ENCODE assay signal across 9 mouse cellular contexts in genomic region chr12:58924025-58924424, GRCm38 (mm10).
DNase-seq lines count a peak whose midpoint lies in the region; ATAC-seq and TF ChIP-seq lines count a peak whose summit lies in the region.
"Had no signal": no experiment of that assay in that cellular context is flagged by ENCODE, and none has a peak within 500 bp of the region (broad histone marks: within the 10 kb centered on the region; RNA-seq: fewer than 3 reads in every experiment).

No protein-coding gene starts in this region.

- DNase-seq in heart, postnatal 0 days (ENCODE audit: low spot score), result no peak
- no peak for DNase-seq in heart, adult 8-10 months (ENCODE audit: low spot score)
- DNase-seq in urinary bladder, postnatal 25 days (ENCODE audit: low spot score), result peak; percentile 5
- no peak for DNase-seq in urinary bladder, postnatal 4 days (ENCODE audit: low spot score in 2 of 2)
- DNase-seq in left cerebral cortex, adult 2 months (ENCODE audit: extremely low spot score in 1 of 2, low spot score in 2 of 2), result peak; percentile 66 to 75
- DNase-seq in right cerebral cortex, adult 2 months (ENCODE audit: low spot score in 2 of 2), result peak; percentile 79 to 88
- no peak for DNase-seq in heart, embryonic 10.5 days (ENCODE audit: low spot score)

- H3K4me1 ChIP-seq in heart, postnatal 0 days (ENCODE audit: control insufficient read depth, insufficient read depth), result no peaks in the 10 kb centered on the region
- H3K4me1 ChIP-seq in heart, embryonic 10.5 days, result no peaks in the 10 kb centered on the region

- no peak overlapping the region for H3K4me2 ChIP-seq in heart, postnatal 0 days (ENCODE audit: low read depth, low read length)

- no peaks in the 10 kb centered on the region for H3K27me3 ChIP-seq in heart, postnatal 0 days (ENCODE audit: control insufficient read depth, insufficient read depth, low read length)
- H3K27me3 ChIP-seq in heart, embryonic 10.5 days (ENCODE audit: insufficient read depth, poor library complexity, severe bottlenecking), result no peaks in the 10 kb centered on the region

- H3K9ac ChIP-seq in heart, postnatal 0 days (replicated peaks; ENCODE audit: low read depth, low read length), result no peak overlapping the region

- H3K9me3 ChIP-seq in heart, postnatal 0 days (replicated peaks; ENCODE audit: control insufficient read depth, low read length), result no peaks in the 10 kb centered on the region
- H3K9me3 ChIP-seq in heart, embryonic 10.5 days, result no peaks in the 10 kb centered on the region

- no peak overlapping the region for H3K4me3 ChIP-seq in heart, postnatal 0 days (ENCODE audit: low read depth, low read length)
- H3K4me3 ChIP-seq in left cerebral cortex, adult 2 months, result no peak overlapping the region
- H3K4me3 ChIP-seq in heart, embryonic 10.5 days, result no peak overlapping the region
- H3K4me3 ChIP-seq: myocyte had no signal

- H3K36me3 ChIP-seq in heart, postnatal 0 days (replicated peaks; ENCODE audit: control insufficient read depth, insufficient read depth, low read length), result no peaks in the 10 kb centered on the region
- H3K36me3 ChIP-seq in heart, embryonic 10.5 days, result no peaks in the 10 kb centered on the region

- intact Hi-C loops in left cerebral cortex, adult 2 months (cut with DNase I), result loop anchor here (5.0 kb wide), 1 partner anchor 1097 kb away; no protein-coding TSS in a partner anchor

- no peak overlapping the region for H3K27ac ChIP-seq in heart, postnatal 0 days (ENCODE audit: low read depth)
- no peak overlapping the region for H3K27ac ChIP-seq in left cerebral cortex, adult 2 months
- no peak overlapping the region for H3K27ac ChIP-seq in heart, embryonic 10.5 days

- WGBS in heart, postnatal 0 days, result 69% methylated on average over 3 of the region's 3 CpGs
- WGBS in heart, embryonic 10.5 days, result 56% methylated on average over 3 of the region's 3 CpGs

- TF ChIP-seq CTCF in heart, postnatal 0 days (IDR thresholded peaks at IDR 0.05; ENCODE audit: low read depth), result peak; percentile 47
- TF ChIP-seq CTCF in left cerebral cortex, adult 2 months (IDR thresholded peaks at IDR 0.05), result peak; percentile 84

- no peak for ATAC-seq in heart, postnatal 0 days (ENCODE audit: insufficient read depth, low read depth)
- peak; percentile 74 for ATAC-seq in frontal cortex, adult (ENCODE audit: low TSS enrichment)

- no peak for TF ChIP-seq EP300 in heart, postnatal 0 days (IDR thresholded peaks at IDR 0.05; ENCODE audit: low read depth)

Comparison
In these comparisons a context has a peak if more than half of its experiments do, and no peak if none do; other contexts are left out.
1. DNase-seq: peak in urinary bladder, postnatal 25 days (single experiment), left cerebral cortex, adult 2 months (2 of 2) and right cerebral cortex, adult 2 months (2 of 2); none in heart, postnatal 0 days (single experiment), heart, adult 8-10 months (single experiment), urinary bladder, postnatal 4 days (0 of 2) and heart, embryonic 10.5 days (single experiment).